Mouse (Mus musculus) ovary, adult 18-20 months (tissue): Measurements from ENCODE around the gene Gm7257.

ENCODE experiments used
- DNase-seq: peaks from one replicate; pipeline ENCODE4 v3.0.0; 2022; ENCODE audit warnings: low spot score, mixed read lengths

Gene Gm7257

GRCm38 (mm10) chr9:36431584-36431983, at the start of gene Gm7257:
Gm7257 (plus strand) TSS chr9:36431884.
- no peak for DNase-seq

- no peak for DNase-seq
Observed at GRCm38 (mm10) chr9:36402991-36403390, 28.7 kb upstream of the Gm7257 start.

DNA sequence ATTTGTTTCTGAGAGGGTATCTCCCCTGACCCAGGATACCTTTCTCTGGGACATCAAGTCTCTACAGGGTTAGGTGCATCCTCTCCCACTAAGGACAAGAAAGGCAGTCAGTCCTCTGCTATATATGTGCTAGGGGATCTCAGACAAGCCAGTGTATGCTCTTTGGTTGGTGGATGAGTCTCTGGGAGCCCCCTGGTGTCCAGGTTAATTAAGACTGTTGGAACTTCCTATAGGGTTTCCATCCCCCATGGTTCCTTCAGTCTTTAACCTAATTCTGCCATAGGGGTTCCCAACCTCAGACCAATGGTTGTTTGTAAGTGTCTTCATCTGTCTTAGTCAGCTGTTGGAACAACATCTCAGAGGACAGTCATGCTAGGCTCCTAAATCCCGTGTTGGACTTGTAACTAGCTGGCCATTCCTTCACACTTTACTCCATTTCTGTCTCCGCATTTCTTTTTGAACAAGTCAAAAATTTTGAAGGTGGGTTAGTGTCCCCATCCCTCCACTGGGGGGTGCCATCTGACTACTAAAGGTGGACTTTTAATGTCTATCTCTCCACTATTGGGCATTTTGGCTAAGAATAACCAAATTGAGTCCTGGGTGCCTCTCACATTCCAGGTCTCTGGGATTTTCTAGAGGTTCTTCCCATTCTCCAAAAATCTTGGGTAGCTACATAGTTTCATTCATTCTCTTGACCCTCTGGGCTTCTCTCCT, 3.5 kb downstream of the Gm7257 start:
- no peak for DNase-seq

DNA sequence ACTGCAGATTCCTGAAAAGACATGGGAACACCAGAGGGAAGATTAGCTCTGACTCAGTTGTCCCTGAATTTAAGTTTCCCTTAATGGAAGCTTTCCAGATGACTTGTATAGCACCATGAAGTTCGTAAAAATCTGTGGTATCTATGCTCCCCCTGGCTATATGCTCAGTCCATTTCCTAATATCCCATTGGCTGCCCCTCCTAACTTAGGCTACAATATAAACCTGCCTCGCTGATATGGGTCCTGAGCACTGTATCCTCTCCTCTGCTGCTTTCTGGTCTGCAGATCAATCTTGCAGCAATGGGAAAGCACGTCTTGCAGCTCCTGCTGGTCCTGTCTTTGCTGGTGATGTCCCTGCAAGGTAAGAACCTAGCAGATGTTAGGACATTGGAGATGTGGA, 43.7 kb downstream of the Gm7257 start, which contains the start of gene Gm9513:
Gene Gm9513 (plus strand): TSS at position 301 of the 400 bp plus-strand sequence.
- no peak for DNase-seq
